Mouse (Mus musculus) midbrain, embryonic 11.5 days (tissue): ENCODE measurements around the gene Tekt2. TPM values are rescaled to one million over a fixed set of nuclear protein-coding genes. Genes with fewer than 3 reads are reported as not detected.

Experiments
- ATAC-seq: fragments of 200-750 bp; cut with Nextera tagmentation; 2 replicates; pipeline ENCODE4 v1.8.0; 2017; ENCODE audit warnings: moderate TSS enrichment, moderate library complexity; ENCODE audit not compliant: low FRiP score
- DNase-seq: peaks from one replicate; pipeline ENCODE4 v3.0.0; 2015; ENCODE audit warnings: low spot score; ENCODE audit errors: missing footprints
- H3K27ac ChIP-seq: fragments of 300-500 bp; sonication (generic); 2 replicates; pipeline ENCODE4 v1.5.1; 2014; ENCODE audit warnings: low read depth, low read length
- H3K27me3 ChIP-seq: fragments of 300-500 bp; sonication (generic); 2 replicates; pipeline ENCODE4 v1.6.1; 2014; ENCODE audit warnings: mild to moderate bottlenecking, low read length, moderate library complexity, mixed read lengths; ENCODE audit not compliant: control insufficient read depth, insufficient read depth
- H3K36me3 ChIP-seq: fragments of 300-500 bp; sonication (generic); 2 replicates; pipeline ENCODE4 v1.6.1; 2014; ENCODE audit warnings: mild to moderate bottlenecking, low read length, moderate library complexity, mixed read lengths; ENCODE audit not compliant: control insufficient read depth, insufficient read depth
- H3K4me1 ChIP-seq: fragments of 300-500 bp; sonication (generic); 2 replicates; pipeline ENCODE4 v1.6.1; 2014; ENCODE audit warnings: low read length; ENCODE audit not compliant: control insufficient read depth, insufficient read depth
- H3K4me2 ChIP-seq: fragments of 300-500 bp; sonication (generic); 2 replicates; pipeline ENCODE4 v1.6.1; 2014; ENCODE audit warnings: mild to moderate bottlenecking, moderate library complexity
- H3K4me3 ChIP-seq: fragments of 300-500 bp; sonication (generic); 2 replicates; pipeline ENCODE4 v1.5.1; 2014; ENCODE audit warnings: low read depth, low read length
- H3K9ac ChIP-seq: fragments of 300-500 bp; sonication (generic); 2 replicates; pipeline ENCODE4 v1.6.1; 2014; ENCODE audit warnings: low read length
- H3K9me3 ChIP-seq: fragments of 300-500 bp; sonication (generic); 2 replicates; pipeline ENCODE4 v1.6.1; 2016; ENCODE audit warnings: low read length; ENCODE audit not compliant: control insufficient read depth
- WGBS: fragments of 180-500 bp; shearing (Covaris S2); extraction: QIAGEN DNeasy Blood & Tissue Kit; methylation state at CpG from one replicate; pipeline ENCODE4 v1.1.7; 2014; 5-methylcytosine and 5-hydroxymethylcytosine counted together
- polyA plus RNA-seq: library from polyadenylated mRNA; unstranded; fragments of >200 nt; fragmentation: Nextera tagmentation; extraction: Ambion mirVana; gene quantifications from 2 replicates; pipeline ENCODE4 v1.2.1, GENCODE M21; 2014

The Tekt2 gene
- polyA plus RNA-seq, 1 experiment from 2014 or later: 2.2 TPM

GRCm38 (mm10) chr4:126287302-126287995 is 38.0 kb downstream of the Tekt2 start:
- peaks cover 32% of the 10 kb centered on the region for H3K27me3 ChIP-seq
- no peak overlapping the region for H3K4me2 ChIP-seq
- ATAC-seq (no peak), DNase-seq (peak; percentile 89)
- 34% methylated on average over 11 of the region's 11 CpGs for WGBS
- no peak overlapping the region for H3K4me3 ChIP-seq
- H3K27ac ChIP-seq: no peak overlapping the region
- no peaks in the 10 kb centered on the region for H3K9me3 ChIP-seq
- H3K9ac ChIP-seq: no peak overlapping the region
- H3K4me1 ChIP-seq: peaks cover 7% of the 10 kb centered on the region
- no peaks in the 10 kb centered on the region for H3K36me3 ChIP-seq

GRCm38 (mm10) chr4:126286492-126286891 is 39.0 kb downstream of the Tekt2 start, which contains the start of gene Col8a2:
Gene Col8a2, plus strand, starts transcription at chr4:126286793.
- 2% methylated on average over 33 of the region's 42 CpGs for WGBS
- Histone ChIP-seq H3K27me3 (peaks cover 32% of the 10 kb centered on the region), H3K4me2 (peak within 1 kb of the TSS; percentile 38), H3K27ac (no peak within 1 kb of the TSS), H3K4me3 (peak within 1 kb of the TSS; percentile 29), H3K9ac (peak within 1 kb of the TSS; percentile 28; the same call in 1 of the 2 replicates), H3K4me1 (peaks cover 7% of the 10 kb centered on the region), H3K36me3 (no peaks in the 10 kb centered on the region), H3K9me3 (no peaks in the 10 kb centered on the region)
- peak; percentile 87 for DNase-seq
- ATAC-seq: peak; percentile 38; the same call in 1 of the 2 replicates

GRCm38 (mm10) chr4:126283582-126283981 is 41.9 kb downstream of the Tekt2 start:
- H3K4me2 ChIP-seq: no peak overlapping the region
- H3K36me3 ChIP-seq: no peaks in the 10 kb centered on the region
- DNase-seq: no peak
- peaks cover 7% of the 10 kb centered on the region for H3K4me1 ChIP-seq
- no peak for ATAC-seq
- H3K9me3 ChIP-seq: no peaks in the 10 kb centered on the region
- H3K27ac ChIP-seq: no peak overlapping the region
- peaks cover 28% of the 10 kb centered on the region for H3K27me3 ChIP-seq
- no peak overlapping the region for H3K9ac ChIP-seq
- 83% methylated on average over 8 of the region's 8 CpGs for WGBS
- no peak overlapping the region for H3K4me3 ChIP-seq

- no peak overlapping the region for H3K4me2 ChIP-seq
- no peak for ATAC-seq
- peaks cover 11% of the 10 kb centered on the region for H3K27me3 ChIP-seq
- no peaks in the 10 kb centered on the region for H3K36me3 ChIP-seq
- no peak overlapping the region for H3K4me3 ChIP-seq
- no peak overlapping the region for H3K27ac ChIP-seq
- H3K9ac ChIP-seq: no peak overlapping the region
- peak; percentile 81 for DNase-seq
- peaks cover 9% of the 10 kb centered on the region for H3K4me1 ChIP-seq
- no peaks in the 10 kb centered on the region for H3K9me3 ChIP-seq
- 58% methylated on average over 9 of the region's 9 CpGs for WGBS
These were observed 43.8 kb downstream of the Tekt2 start for GRCm38 (mm10) chr4:126281706-126282105.

GRCm38 (mm10) chr4:126278961-126279360 is 46.5 kb downstream of the Tekt2 start:
- no peak overlapping the region for H3K4me3 ChIP-seq
- 60% methylated on average over 9 of the region's 9 CpGs for WGBS
- no peak for ATAC-seq
- DNase-seq: peak; percentile 74
- H3K27ac ChIP-seq: no peak overlapping the region
- no peak overlapping the region for H3K4me2 ChIP-seq
- H3K36me3 ChIP-seq: 0 out of 2 replicates have a peak, but pooled peaks cover 1% of the 10 kb centered on the region
- no peaks in the 10 kb centered on the region for H3K9me3 ChIP-seq
- no peak overlapping the region for H3K9ac ChIP-seq
- no peaks in the 10 kb centered on the region for H3K27me3 ChIP-seq
- H3K4me1 ChIP-seq: peaks cover 5% of the 10 kb centered on the region

- Histone ChIP-seq H3K4me3 (no peak overlapping the region), H3K4me2 (no peak overlapping the region), H3K27ac (no peak overlapping the region), H3K4me1 (peaks cover 5% of the 10 kb centered on the region), H3K9me3 (no peaks in the 10 kb centered on the region), H3K9ac (no peak overlapping the region), H3K27me3 (no peaks in the 10 kb centered on the region), H3K36me3 (0 out of 2 replicates have a peak, but pooled peaks cover 4% of the 10 kb centered on the region)
- no peak for ATAC-seq
- 26% methylated on average over 9 of the region's 9 CpGs for WGBS
- peak; percentile 23 for DNase-seq
These were observed 46.9 kb downstream of the Tekt2 start for GRCm38 (mm10) chr4:126278565-126278915.

- H3K27me3 ChIP-seq: no peaks in the 10 kb centered on the region
- H3K4me3 ChIP-seq: no peak overlapping the region
- no peak overlapping the region for H3K4me2 ChIP-seq
- H3K27ac ChIP-seq: no peak overlapping the region
- peak; percentile 44; the same call in 1 of the 2 replicates for ATAC-seq
- DNase-seq: peak; percentile 94
- 8% methylated on average over 13 of the region's 13 CpGs for whole genome bisulfite sequencing
- H3K4me1 ChIP-seq: peaks cover 5% of the 10 kb centered on the region
- H3K36me3 ChIP-seq: 0 out of 2 replicates have a peak, but pooled peaks cover 4% of the 10 kb centered on the region
- H3K9ac ChIP-seq: no peak overlapping the region
- H3K9me3 ChIP-seq: no peaks in the 10 kb centered on the region
These were observed 47.5 kb downstream of the Tekt2 start for GRCm38 (mm10) chr4:126277906-126278564.

GRCm38 (mm10) chr4:126275681-126276131 is 49.8 kb downstream of the Tekt2 start:
- Histone ChIP-seq H3K9ac (no peak overlapping the region), H3K36me3 (0 out of 2 replicates have a peak, but pooled peaks cover 4% of the 10 kb centered on the region), H3K4me2 (no peak overlapping the region), H3K4me3 (no peak overlapping the region), H3K27me3 (no peaks in the 10 kb centered on the region), H3K4me1 (peaks cover 5% of the 10 kb centered on the region), H3K27ac (no peak overlapping the region), H3K9me3 (no peaks in the 10 kb centered on the region)
- 92% methylated on average over 13 of the region's 13 CpGs for WGBS
- ATAC-seq (no peak), DNase-seq (no peak)

GRCm38 (mm10) chr4:126275081-126275480 is 50.4 kb downstream of the Tekt2 start:
- peaks cover 5% of the 10 kb centered on the region for H3K4me1 ChIP-seq
- WGBS: 93% methylated on average over 4 of the region's 4 CpGs
- no peaks in the 10 kb centered on the region for H3K9me3 ChIP-seq
- H3K27me3 ChIP-seq: no peaks in the 10 kb centered on the region
- no peak overlapping the region for H3K27ac ChIP-seq
- DNase-seq: peak; percentile 31
- 0 out of 2 replicates have a peak, but pooled peaks cover 4% of the 10 kb centered on the region for H3K36me3 ChIP-seq
- no peak overlapping the region for H3K4me3 ChIP-seq
- ATAC-seq: no peak
- no peak overlapping the region for H3K4me2 ChIP-seq
- no peak overlapping the region for H3K9ac ChIP-seq
